Mouse (Mus musculus) heart, postnatal 25 days (tissue): ENCODE data around the gene Fam84b. TPM values are rescaled to one million over a fixed set of nuclear protein-coding genes. Genes with fewer than 3 reads are reported as not detected.

Experiments
- total RNA-seq, 2 experiments: library from RNA; stranded (reverse); gene quantifications; 2 replicates each; pipeline ENCODE4 v1.2.3; 2021

Fam84b gene
- total RNA-seq, 2 experiments from 2014 or later, result 8.6 to 10.5 TPM

Other genes with a start within 250 kb of the Fam84b start
- gene A1bg, start 69.2 kb upstream of the Fam84b start, total RNA-seq, result not detected